Mouse (Mus musculus): Measurements from ENCODE around the gene Npm3. TPM values are rescaled to one million over a fixed set of nuclear protein-coding genes. Genes with fewer than 3 reads are reported as not detected.

Gene Npm3
- polyA plus RNA-seq, 1 experiment from 2014 or later: 10.2 TPM

- Histone ChIP-seq H3K9me3 (no peaks in the 10 kb centered on the region), H3K36me3 (no peaks in the 10 kb centered on the region), H3K27me3 (ENCODE audit: insufficient read depth, poor library complexity, severe bottlenecking) (peaks cover 100% of the 10 kb centered on the region), H3K4me1 (replicated peaks) (peaks cover 74% of the 10 kb centered on the region), H3K4me3 (no peak overlapping the region; the same call in 1 of the 2 replicates), H3K27ac (no peak overlapping the region)
- DNase-seq (ENCODE audit: low spot score): no peak
- WGBS: 54% methylated on average over 10 of the region's 10 CpGs
Measured at GRCm38 (mm10) chr19:45737846-45738484, 11.4 kb downstream of the Npm3 start.

DNA sequence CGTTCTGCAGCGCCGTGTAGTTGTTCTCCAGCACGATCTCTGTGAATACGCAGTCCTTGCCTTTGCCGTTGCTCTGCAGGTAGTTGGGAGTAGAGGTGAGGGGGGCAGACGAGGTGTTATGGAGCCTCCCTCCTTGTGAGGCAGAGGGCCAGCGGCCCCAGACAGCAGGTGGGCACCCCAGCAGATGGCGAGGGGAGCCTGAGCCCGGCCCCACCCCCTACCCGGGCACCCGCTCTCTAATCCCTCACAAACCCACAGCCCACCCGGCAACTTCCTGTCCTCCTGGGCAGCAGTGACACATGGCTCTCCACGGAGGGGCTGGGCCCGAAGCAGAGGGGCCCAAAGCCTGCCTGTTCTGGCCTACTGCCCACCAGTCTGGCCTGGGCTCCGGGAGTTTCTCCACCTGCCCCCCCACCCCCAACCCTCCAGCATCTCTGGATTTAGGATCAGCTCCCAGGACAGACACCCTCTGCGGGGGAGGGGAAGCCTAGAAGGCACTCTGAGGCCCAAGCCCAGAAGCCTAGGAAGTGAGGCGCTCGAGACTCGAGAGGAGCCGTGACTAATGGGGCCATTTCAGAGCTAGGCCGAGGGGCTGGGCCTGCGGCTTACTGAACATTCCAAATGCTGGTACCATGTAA, 12.1 kb downstream of the Npm3 start:
- 5% methylated on average over 23 of the region's 23 CpGs for WGBS
- Histone ChIP-seq H3K27me3 (ENCODE audit: insufficient read depth, poor library complexity, severe bottlenecking) (peaks cover 100% of the 10 kb centered on the region), H3K27ac (peak overlapping the region; percentile 46), H3K36me3 (no peaks in the 10 kb centered on the region), H3K9me3 (no peaks in the 10 kb centered on the region), H3K4me1 (replicated peaks) (peaks cover 67% of the 10 kb centered on the region), H3K4me3 (peak overlapping the region; percentile 39)
- DNase-seq (ENCODE audit: low spot score): peak; percentile 55

DNA sequence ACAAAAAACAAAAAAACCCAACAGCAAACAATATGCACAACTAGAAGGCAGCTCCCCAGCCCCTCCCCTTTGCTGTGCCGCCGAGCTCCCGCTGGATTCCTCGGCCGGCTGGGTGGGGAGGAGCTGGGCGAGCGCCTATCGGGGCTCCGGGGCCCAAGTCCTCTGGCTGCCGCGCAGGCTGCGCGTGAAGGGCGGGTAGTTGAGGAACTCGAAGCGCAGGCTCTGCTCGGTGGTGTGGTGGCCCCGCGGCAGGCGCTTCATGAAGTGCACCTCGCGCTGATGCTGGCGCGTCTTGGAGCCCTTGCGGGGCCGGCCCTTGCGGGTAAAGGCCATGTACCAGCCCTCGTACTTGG, 12.6 kb downstream of the Npm3 start:
- no peaks in the 10 kb centered on the region for H3K9me3 ChIP-seq
- H3K4me1 ChIP-seq (replicated peaks): peaks cover 62% of the 10 kb centered on the region
- H3K27me3 ChIP-seq (ENCODE audit: insufficient read depth, poor library complexity, severe bottlenecking): peaks cover 100% of the 10 kb centered on the region
- 2% methylated on average over 28 of the region's 28 CpGs for WGBS
- peak; percentile 53 for DNase-seq (ENCODE audit: low spot score)
- H3K36me3 ChIP-seq: no peaks in the 10 kb centered on the region
- peak overlapping the region; percentile 39 for H3K4me3 ChIP-seq
- H3K27ac ChIP-seq: peak overlapping the region; percentile 46

GRCm38 (mm10) chr19:45736241-45736640, 13.2 kb downstream of the Npm3 start:
- Histone ChIP-seq H3K27ac (no peak overlapping the region), H3K4me3 (peak overlapping the region; percentile 39; the same call in 1 of the 2 replicates), H3K9me3 (no peaks in the 10 kb centered on the region), H3K36me3 (no peaks in the 10 kb centered on the region), H3K27me3 (ENCODE audit: insufficient read depth, poor library complexity, severe bottlenecking) (peaks cover 100% of the 10 kb centered on the region), H3K4me1 (replicated peaks) (peaks cover 56% of the 10 kb centered on the region)
- 29% methylated on average over 1 of the region's 1 CpGs for WGBS
- DNase-seq (ENCODE audit: low spot score): no peak

DNA sequence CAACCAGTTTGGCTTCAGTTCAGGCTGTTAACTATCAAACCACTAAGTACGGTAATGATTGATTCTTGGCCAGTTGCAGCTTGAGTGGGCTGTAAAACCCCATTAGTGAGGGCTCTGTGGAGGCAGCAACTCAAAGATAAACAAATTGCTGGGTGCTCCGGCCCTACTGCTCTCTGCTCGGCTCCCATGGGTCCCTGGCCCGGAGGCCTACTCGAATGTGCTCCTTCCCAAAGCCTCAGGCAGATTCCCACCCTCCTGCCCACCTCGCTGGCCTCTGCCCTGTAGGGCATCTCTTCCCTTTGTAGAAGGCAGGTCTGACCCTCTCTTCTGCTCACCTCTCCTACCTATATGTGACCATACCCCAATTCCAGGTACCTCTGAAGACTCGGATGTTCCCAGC, 14.6 kb downstream of the Npm3 start:
- Histone ChIP-seq H3K9me3 (no peaks in the 10 kb centered on the region), H3K4me1 (replicated peaks) (peaks cover 47% of the 10 kb centered on the region), H3K4me3 (no peak overlapping the region), H3K27me3 (ENCODE audit: insufficient read depth, poor library complexity, severe bottlenecking) (peaks cover 100% of the 10 kb centered on the region), H3K36me3 (no peaks in the 10 kb centered on the region), H3K27ac (no peak overlapping the region)
- WGBS: 41% methylated on average over 7 of the region's 7 CpGs
- no peak for DNase-seq (ENCODE audit: low spot score)

DNA sequence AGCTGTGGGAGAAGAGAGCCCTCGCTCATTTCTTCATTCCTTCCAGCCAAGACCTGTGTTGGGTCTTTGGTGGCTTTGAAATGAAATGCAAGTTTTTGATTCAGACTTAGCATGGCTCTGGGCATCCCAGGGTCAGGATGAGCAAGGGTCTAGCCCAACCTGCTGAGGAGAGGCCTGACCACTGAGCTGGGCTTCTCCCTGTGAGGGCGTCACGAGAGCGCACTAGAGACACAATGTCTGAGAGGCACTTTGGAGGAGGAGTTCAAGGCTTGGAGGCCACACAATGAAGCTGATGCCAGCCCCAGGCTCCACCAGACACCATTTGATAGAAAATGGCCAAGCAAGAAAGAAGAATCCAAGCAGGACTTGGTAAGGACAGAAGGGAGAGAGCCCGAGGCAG, 15.2 kb downstream of the Npm3 start:
- WGBS: 60% methylated on average over 5 of the region's 5 CpGs
- peaks cover 42% of the 10 kb centered on the region for H3K4me1 ChIP-seq (replicated peaks)
- no peaks in the 10 kb centered on the region for H3K9me3 ChIP-seq
- DNase-seq (ENCODE audit: low spot score): no peak
- H3K27me3 ChIP-seq (ENCODE audit: insufficient read depth, poor library complexity, severe bottlenecking): peaks cover 100% of the 10 kb centered on the region
- no peak overlapping the region for H3K4me3 ChIP-seq
- no peaks in the 10 kb centered on the region for H3K36me3 ChIP-seq
- H3K27ac ChIP-seq: no peak overlapping the region

GRCm38 (mm10) chr19:45733564-45733963, 15.8 kb downstream of the Npm3 start:
- H3K9me3 ChIP-seq: no peaks in the 10 kb centered on the region
- H3K4me3 ChIP-seq: no peak overlapping the region
- peaks cover 45% of the 10 kb centered on the region for H3K4me1 ChIP-seq (replicated peaks)
- H3K27me3 ChIP-seq (ENCODE audit: insufficient read depth, poor library complexity, severe bottlenecking): peaks cover 100% of the 10 kb centered on the region
- H3K36me3 ChIP-seq: no peaks in the 10 kb centered on the region
- no peak for DNase-seq (ENCODE audit: low spot score)
- WGBS: 10% methylated on average over 10 of the region's 10 CpGs
- H3K27ac ChIP-seq: no peak overlapping the region

- Histone ChIP-seq H3K4me3 (no peak overlapping the region), H3K9me3 (no peaks in the 10 kb centered on the region), H3K27ac (no peak overlapping the region), H3K27me3 (ENCODE audit: insufficient read depth, poor library complexity, severe bottlenecking) (peaks cover 99% of the 10 kb centered on the region), H3K4me1 (replicated peaks) (peaks cover 30% of the 10 kb centered on the region), H3K36me3 (no peaks in the 10 kb centered on the region)
- 81% methylated on average over 7 of the region's 7 CpGs for WGBS
- DNase-seq (ENCODE audit: low spot score): no peak
Measured at GRCm38 (mm10) chr19:45731658-45732057, 17.7 kb downstream of the Npm3 start.

DNA sequence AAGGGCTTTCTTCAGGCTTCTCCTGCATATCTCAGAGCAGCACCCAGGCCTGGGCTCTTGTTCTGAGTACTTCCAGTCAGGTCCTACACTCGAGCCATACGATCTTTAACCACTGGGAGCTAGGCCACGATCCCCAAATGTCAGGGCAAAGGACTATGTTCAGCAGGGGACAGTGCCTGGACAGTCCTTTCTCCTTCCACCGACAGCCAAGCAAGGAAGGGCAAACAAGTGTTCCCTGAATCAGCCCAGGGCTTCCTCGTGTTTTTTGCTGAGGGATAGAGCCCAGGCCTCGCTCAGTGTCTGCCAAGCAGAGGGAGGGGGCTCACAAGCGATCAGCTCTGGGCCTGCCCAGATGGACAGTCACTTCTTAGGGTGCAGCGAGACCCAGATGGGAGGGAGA, 19.3 kb downstream of the Npm3 start:
- peaks cover 99% of the 10 kb centered on the region for H3K27me3 ChIP-seq (ENCODE audit: insufficient read depth, poor library complexity, severe bottlenecking)
- no peak for DNase-seq (ENCODE audit: low spot score)
- no peak overlapping the region for H3K4me3 ChIP-seq
- H3K27ac ChIP-seq: no peak overlapping the region
- no peaks in the 10 kb centered on the region for H3K9me3 ChIP-seq
- peaks cover 26% of the 10 kb centered on the region for H3K4me1 ChIP-seq (replicated peaks)
- H3K36me3 ChIP-seq: no peaks in the 10 kb centered on the region
- WGBS: 77% methylated on average over 8 of the region's 8 CpGs

DNA sequence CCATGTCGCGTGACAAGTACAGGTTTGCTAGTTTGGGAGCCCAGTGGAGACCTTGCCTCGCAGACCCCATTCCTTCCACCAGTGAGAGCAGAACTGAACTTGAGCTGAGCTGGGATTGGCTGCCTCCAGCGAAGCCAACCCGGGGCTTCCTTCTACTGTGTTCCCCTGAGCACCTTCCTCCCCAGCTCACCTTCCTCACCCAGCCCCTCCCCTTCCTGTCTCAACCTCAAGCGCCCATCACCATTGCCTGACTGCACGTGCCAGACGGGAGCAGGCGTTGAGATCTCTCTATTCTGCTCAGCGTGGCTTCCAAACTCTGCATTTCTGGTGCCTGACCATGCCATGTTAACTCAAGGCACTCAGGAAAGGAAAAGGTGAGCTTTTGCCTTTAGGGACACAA, 22.2 kb downstream of the Npm3 start:
- no peak overlapping the region for H3K4me3 ChIP-seq
- peaks cover 98% of the 10 kb centered on the region for H3K27me3 ChIP-seq (ENCODE audit: insufficient read depth, poor library complexity, severe bottlenecking)
- no peaks in the 10 kb centered on the region for H3K9me3 ChIP-seq
- H3K4me1 ChIP-seq (replicated peaks): peaks cover 12% of the 10 kb centered on the region
- 72% methylated on average over 10 of the region's 10 CpGs for WGBS
- H3K36me3 ChIP-seq: no peaks in the 10 kb centered on the region
- H3K27ac ChIP-seq: no peak overlapping the region
- DNase-seq (ENCODE audit: low spot score): no peak

DNA sequence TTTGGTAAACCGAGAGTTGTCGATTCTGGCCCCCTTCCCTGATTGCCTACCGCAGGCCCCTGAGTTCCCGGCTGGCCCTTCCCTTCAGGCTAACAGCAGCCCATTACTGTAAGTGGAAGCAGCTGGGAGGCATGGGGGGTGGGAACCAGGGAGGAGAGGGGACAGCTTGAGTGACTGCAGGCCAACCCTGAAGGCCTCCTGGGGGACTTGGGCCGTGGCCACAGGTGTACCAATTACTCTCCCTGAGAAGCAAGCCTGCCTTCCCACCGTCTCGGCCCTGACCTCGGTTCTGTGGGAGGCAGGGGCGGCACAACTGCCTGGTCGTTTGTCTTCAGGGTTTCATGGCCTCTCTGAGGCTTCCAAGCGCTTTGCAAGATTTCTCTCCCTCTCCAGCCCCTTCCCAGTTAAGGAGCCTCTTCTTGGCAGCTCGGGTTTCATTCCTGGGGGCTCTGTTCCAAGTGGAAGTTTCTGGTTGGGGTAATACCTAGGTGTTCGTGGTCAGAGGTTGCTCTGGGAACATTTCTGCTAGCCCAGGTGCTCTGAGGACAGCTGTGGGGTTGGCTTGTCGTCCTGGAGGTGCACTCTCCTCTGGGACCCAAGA, 23.6 kb downstream of the Npm3 start:
- Histone ChIP-seq H3K9me3 (no peaks in the 10 kb centered on the region), H3K36me3 (no peaks in the 10 kb centered on the region), H3K27ac (no peak overlapping the region), H3K27me3 (ENCODE audit: insufficient read depth, poor library complexity, severe bottlenecking) (peaks cover 98% of the 10 kb centered on the region), H3K4me3 (no peak overlapping the region), H3K4me1 (replicated peaks) (peaks cover 12% of the 10 kb centered on the region)
- WGBS: 43% methylated on average over 14 of the region's 14 CpGs
- peak; percentile 33 for DNase-seq (ENCODE audit: low spot score)

GRCm38 (mm10) chr19:45722188-45722587, 27.2 kb downstream of the Npm3 start:
- Histone ChIP-seq H3K27ac (no peak overlapping the region), H3K36me3 (no peaks in the 10 kb centered on the region), H3K4me3 (no peak overlapping the region), H3K4me1 (replicated peaks) (peaks cover 27% of the 10 kb centered on the region), H3K9me3 (no peaks in the 10 kb centered on the region), H3K27me3 (ENCODE audit: insufficient read depth, poor library complexity, severe bottlenecking) (peaks cover 98% of the 10 kb centered on the region)
- DNase-seq (ENCODE audit: low spot score): no peak
- 71% methylated on average over 5 of the region's 5 CpGs for WGBS

DNA sequence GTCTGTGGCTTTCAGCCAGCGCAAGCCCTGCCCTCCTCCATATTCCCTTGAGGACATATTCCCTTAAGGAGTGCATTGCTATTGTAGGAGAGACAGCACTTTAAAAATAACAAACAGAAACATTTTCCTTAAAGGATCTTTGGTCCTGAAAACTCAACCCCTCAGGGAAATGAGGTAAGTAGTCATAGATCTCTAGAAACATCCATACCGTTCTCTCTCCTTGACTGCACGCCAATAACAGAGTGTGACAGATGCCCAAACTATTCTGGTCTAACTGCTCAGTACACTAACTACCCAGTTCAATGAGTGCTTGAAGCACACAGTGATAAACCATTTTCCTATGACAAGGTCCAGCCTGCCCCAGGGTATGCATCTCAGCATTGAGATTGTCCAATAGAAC, 31.1 kb downstream of the Npm3 start:
- peaks cover 36% of the 10 kb centered on the region for H3K4me1 ChIP-seq (replicated peaks)
- no peak overlapping the region for H3K27ac ChIP-seq
- 64% methylated on average over 3 of the region's 3 CpGs for WGBS
- peaks cover 98% of the 10 kb centered on the region for H3K27me3 ChIP-seq (ENCODE audit: insufficient read depth, poor library complexity, severe bottlenecking)
- peak overlapping the region; percentile 41; the same call in 1 of the 2 replicates for H3K4me3 ChIP-seq
- H3K9me3 ChIP-seq: no peaks in the 10 kb centered on the region
- no peaks in the 10 kb centered on the region for H3K36me3 ChIP-seq
- DNase-seq (ENCODE audit: low spot score): no peak

Data from hindbrain, embryonic 10.5 days (tissue).